Mouse (Mus musculus): Measurements from ENCODE around the gene Tmem120b. TPM values are rescaled to one million over a fixed set of nuclear protein-coding genes. Genes with fewer than 3 reads are reported as not detected.

Gene Tmem120b
- total and polyA plus RNA-seq, 2 experiments from 2014 or later = 15.3 to 17.7 TPM

- WGBS = 25% methylated on average over 6 of the region's 6 CpGs
Measured at GRCm38 (mm10) chr5:123035564-123035963, 32.7 kb upstream of the Tmem120b start.

GRCm38 (mm10) chr5:123038115-123038514 is 30.1 kb upstream of the Tmem120b start:
- H3K27me3 ChIP-seq (ENCODE audit: insufficient read depth, low read length) = no peaks in the 10 kb centered on the region
- WGBS = 84% methylated on average over 5 of the region's 5 CpGs
- no peak for TF ChIP-seq CTCF (IDR thresholded peaks at IDR 0.05; ENCODE audit: low read depth)

More at GRCm38 (mm10) chr5:123035564-123035963, 32.7 kb upstream of the Tmem120b start:
- no peaks in the 10 kb centered on the region; the same call in 1 of the 2 replicates for H3K36me3 ChIP-seq (ENCODE audit: insufficient read depth, low read length)
- no peak overlapping the region for H3K9ac ChIP-seq (replicated peaks; ENCODE audit: low read length)
- H3K27ac ChIP-seq = no peak overlapping the region
- no peaks in the 10 kb centered on the region for H3K27me3 ChIP-seq (ENCODE audit: insufficient read depth, low read length)
- H3K4me2 ChIP-seq (ENCODE audit: low read depth, low read length) = no peak overlapping the region
- ATAC-seq (no peak), DNase-seq (ENCODE audit: low spot score) (no peak)
- H3K4me3 ChIP-seq (ENCODE audit: low read length) = no peak overlapping the region
- no peak for TF ChIP-seq CTCF (IDR thresholded peaks at IDR 0.05; ENCODE audit: low read depth)
- H3K4me1 ChIP-seq (ENCODE audit: insufficient read depth, low read length) = peaks cover 3% of the 10 kb centered on the region; the same call in 1 of the 2 replicates
- H3K9me3 ChIP-seq (ENCODE audit: low read length) = no peaks in the 10 kb centered on the region

GRCm38 (mm10) chr5:123039120-123039752 is 29.0 kb upstream of the Tmem120b start:
- no peaks in the 10 kb centered on the region for H3K36me3 ChIP-seq (ENCODE audit: insufficient read depth, low read length)
- no peak overlapping the region for H3K27ac ChIP-seq
- H3K9me3 ChIP-seq (ENCODE audit: low read length) = no peaks in the 10 kb centered on the region
- ATAC-seq (no peak), DNase-seq (ENCODE audit: low spot score) (peak; percentile 32)
- H3K4me3 ChIP-seq (ENCODE audit: low read length) = peak overlapping the region; percentile 18; the same call in 1 of the 2 replicates
- no peak for TF ChIP-seq CTCF (IDR thresholded peaks at IDR 0.05; ENCODE audit: low read depth)
- no peak overlapping the region for H3K9ac ChIP-seq (replicated peaks; ENCODE audit: low read length)
- no peaks in the 10 kb centered on the region for H3K27me3 ChIP-seq (ENCODE audit: insufficient read depth, low read length)
- peaks cover 3% of the 10 kb centered on the region; the same call in 1 of the 2 replicates for H3K4me1 ChIP-seq (ENCODE audit: insufficient read depth, low read length)
- H3K4me2 ChIP-seq (ENCODE audit: low read depth, low read length) = peak overlapping the region; percentile 54
- 6% methylated on average over 25 of the region's 25 CpGs for WGBS

More at GRCm38 (mm10) chr5:123038115-123038514, 30.1 kb upstream of the Tmem120b start:
- Histone ChIP-seq H3K36me3 (ENCODE audit: insufficient read depth, low read length) (no peaks in the 10 kb centered on the region), H3K9ac (replicated peaks; ENCODE audit: low read length) (no peak overlapping the region), H3K27ac (no peak overlapping the region), H3K4me3 (ENCODE audit: low read length) (no peak overlapping the region), H3K9me3 (ENCODE audit: low read length) (no peaks in the 10 kb centered on the region), H3K4me1 (ENCODE audit: insufficient read depth, low read length) (peaks cover 3% of the 10 kb centered on the region; the same call in 1 of the 2 replicates), H3K4me2 (ENCODE audit: low read depth, low read length) (no peak overlapping the region)
- no peak for ATAC-seq
- no peak for DNase-seq (ENCODE audit: low spot score)

DNA sequence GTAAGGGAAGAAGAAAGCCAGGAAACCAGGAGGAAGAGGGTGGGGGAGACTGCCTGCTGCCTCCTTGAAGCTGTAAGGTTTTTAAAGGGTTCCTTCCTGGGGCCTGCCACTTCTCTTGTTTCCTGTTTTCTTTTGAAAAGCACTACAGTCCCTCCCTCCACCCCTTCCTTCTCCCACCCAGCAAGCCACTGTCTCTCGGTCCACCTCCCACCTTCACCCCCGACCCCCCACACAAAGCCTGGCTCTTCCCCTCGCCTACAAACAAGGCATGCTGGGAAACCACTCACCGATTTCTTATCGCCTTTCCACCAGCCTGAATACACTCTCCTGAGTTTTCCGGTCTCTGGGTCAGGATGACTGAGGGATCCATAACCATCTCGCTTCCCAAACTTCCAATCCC is 27.4 kb upstream of the Tmem120b start:
- no peak for TF ChIP-seq CTCF (IDR thresholded peaks at IDR 0.05; ENCODE audit: low read depth)
- DNase-seq (ENCODE audit: low spot score) (no peak), ATAC-seq (no peak)
- WGBS = 50% methylated on average over 7 of the region's 7 CpGs
- Histone ChIP-seq H3K4me2 (ENCODE audit: low read depth, low read length) (no peak overlapping the region), H3K9me3 (ENCODE audit: low read length) (no peaks in the 10 kb centered on the region), H3K4me1 (ENCODE audit: insufficient read depth, low read length) (peaks cover 3% of the 10 kb centered on the region; the same call in 1 of the 2 replicates), H3K36me3 (ENCODE audit: insufficient read depth, low read length) (no peaks in the 10 kb centered on the region), H3K27ac (no peak overlapping the region), H3K27me3 (ENCODE audit: insufficient read depth, low read length) (no peaks in the 10 kb centered on the region), H3K9ac (replicated peaks; ENCODE audit: low read length) (no peak overlapping the region), H3K4me3 (ENCODE audit: low read length) (no peak overlapping the region)

- no peak overlapping the region for H3K4me2 ChIP-seq (ENCODE audit: low read depth, low read length)
- H3K36me3 ChIP-seq (ENCODE audit: insufficient read depth, low read length) = no peaks in the 10 kb centered on the region
- no peaks in the 10 kb centered on the region for H3K9me3 ChIP-seq (ENCODE audit: low read length)
- ATAC-seq = no peak
- no peaks in the 10 kb centered on the region for H3K27me3 ChIP-seq (ENCODE audit: insufficient read depth, low read length)
- H3K4me3 ChIP-seq (ENCODE audit: low read length) = no peak overlapping the region
- DNase-seq (ENCODE audit: low spot score) = peak; percentile 33
- H3K9ac ChIP-seq (replicated peaks; ENCODE audit: low read length) = no peak overlapping the region
- TF ChIP-seq CTCF (IDR thresholded peaks at IDR 0.05; ENCODE audit: low read depth) = peak; percentile 55
- no peak overlapping the region for H3K27ac ChIP-seq
- H3K4me1 ChIP-seq (ENCODE audit: insufficient read depth, low read length) = peaks cover 3% of the 10 kb centered on the region; the same call in 1 of the 2 replicates
- 24% methylated on average over 7 of the region's 7 CpGs for WGBS
Measured at GRCm38 (mm10) chr5:123043856-123044255, 24.4 kb upstream of the Tmem120b start.

- no peak overlapping the region for H3K4me3 ChIP-seq (ENCODE audit: low read length)
- no peaks in the 10 kb centered on the region for H3K36me3 ChIP-seq (ENCODE audit: insufficient read depth, low read length)
- H3K27me3 ChIP-seq (ENCODE audit: insufficient read depth, low read length) = no peaks in the 10 kb centered on the region
- H3K4me1 ChIP-seq (ENCODE audit: insufficient read depth, low read length) = no peaks in the 10 kb centered on the region
- H3K9ac ChIP-seq (replicated peaks; ENCODE audit: low read length) = no peak overlapping the region
- no peaks in the 10 kb centered on the region for H3K9me3 ChIP-seq (ENCODE audit: low read length)
- no peak overlapping the region for H3K27ac ChIP-seq
- H3K4me2 ChIP-seq (ENCODE audit: low read depth, low read length) = no peak overlapping the region
- 0 out of 2 replicates have a peak, but pooled peaks have one; percentile 55 for ATAC-seq
- peak; percentile 79 for DNase-seq (ENCODE audit: low spot score)
- TF ChIP-seq CTCF (IDR thresholded peaks at IDR 0.05; ENCODE audit: low read depth) = peak; percentile 72
- WGBS = 34% methylated on average over 9 of the region's 9 CpGs
Measured at GRCm38 (mm10) chr5:123045561-123046295, 22.5 kb upstream of the Tmem120b start.
